Mouse (Mus musculus) thymus, adult 2 months (tissue): ENCODE data around the gene Gck. TPM values are rescaled to one million over a fixed set of nuclear protein-coding genes. Genes with fewer than 3 reads are reported as not detected.

Source experiments
- DNase-seq: peaks from one replicate; pipeline ENCODE4 v3.0.0; 2021
- H3K27ac ChIP-seq: fragments of 200-500 bp; 2 replicates; pipeline ENCODE4 v1.5.1; 2012; ENCODE audit warnings: low read length, control low read depth; ENCODE audit not compliant: control insufficient read depth, insufficient read depth
- H3K27me3 ChIP-seq: fragments of 200-500 bp; 2 replicates; pipeline ENCODE4 v1.6.1; 2012; ENCODE audit warnings: mild to moderate bottlenecking, low read length, moderate library complexity, mixed read lengths; ENCODE audit not compliant: control insufficient read depth, insufficient read depth
- H3K36me3 ChIP-seq: fragments of 200-500 bp; 2 replicates; pipeline ENCODE4 v1.6.1; 2012; ENCODE audit warnings: mild to moderate bottlenecking, low read length, moderate library complexity; ENCODE audit not compliant: control insufficient read depth, insufficient read depth
- H3K4me1 ChIP-seq: fragments of 200-500 bp; replicated peaks from 2 replicates; pipeline ENCODE4 v1.6.1; 2012; ENCODE audit warnings: low read length; ENCODE audit not compliant: control insufficient read depth, insufficient read depth
- H3K4me3 ChIP-seq: fragments of 200-500 bp; 2 replicates; pipeline ENCODE4 v1.5.1; 2012; ENCODE audit warnings: mild to moderate bottlenecking, low read length, control low read depth, moderate library complexity; ENCODE audit not compliant: control insufficient read depth, insufficient read depth
- CTCF ChIP-seq: fragments of 200-500 bp; IDR thresholded peaks from 2 replicates; pipeline ENCODE4 v1.5.1; 2012; ENCODE audit warnings: mild to moderate bottlenecking, control low read depth, low read length, moderate library complexity, borderline replicate concordance; ENCODE audit not compliant: control insufficient read depth, poor library complexity, insufficient read depth; ENCODE audit errors: extremely low read depth
- POLR2A ChIP-seq: fragments of 200-500 bp; IDR thresholded peaks from 2 replicates; pipeline ENCODE4 v1.6.1; 2012; ENCODE audit warnings: mild to moderate bottlenecking, low read length, control low read depth, moderate library complexity; ENCODE audit not compliant: control insufficient read depth, poor library complexity, insufficient read depth; ENCODE audit errors: extremely low read depth
- WGBS: fragments of 180-500 bp; shearing (Covaris S2); methylation state at CpG from one replicate; pipeline ENCODE4 v1.1.7; 2018; 5-methylcytosine and 5-hydroxymethylcytosine counted together
- polyA plus RNA-seq: library from polyadenylated mRNA; depleted of rRNA; stranded (reverse); fragments of >200 nt; gene quantifications from 2 replicates; pipeline ENCODE4 v1.2.3, GENCODE M21; 2012

Gck gene
- polyA plus RNA-seq, 1 experiment = 0.58 TPM

- WGBS = under 1% methylated on average over 52 of the region's 52 CpGs
- no peak within 1 kb of the TSS for H3K27ac ChIP-seq
- TF ChIP-seq POLR2A (peak; percentile 72), CTCF (0 out of 2 replicates have a peak, but pooled peaks have one; percentile 46)
- no peaks in the 10 kb centered on the region for H3K27me3 ChIP-seq
- peaks cover 4% of the 10 kb centered on the region; the same call in 1 of the 2 replicates for H3K36me3 ChIP-seq
- H3K4me1 ChIP-seq = peaks cover 10% of the 10 kb centered on the region
- peak; percentile 97 for DNase-seq
- peak within 1 kb of the TSS; percentile 66 for H3K4me3 ChIP-seq
Observed at GRCm38 (mm10) chr11:5877921-5878526, 71.9 kb downstream of the Gck start, which contains the start of gene Pold2. Pold2 (minus strand) TSS chr11:5878292.

- Histone ChIP-seq H3K36me3 (peaks cover 4% of the 10 kb centered on the region; the same call in 1 of the 2 replicates), H3K4me3 (no peak overlapping the region; the same call in 1 of the 2 replicates), H3K27me3 (no peaks in the 10 kb centered on the region), H3K27ac (no peak overlapping the region), H3K4me1 (peaks cover 10% of the 10 kb centered on the region)
- WGBS = under 1% methylated on average over 5 of the region's 5 CpGs
- TF ChIP-seq POLR2A (no peak), CTCF (no peak)
- no peak for DNase-seq
Observed at GRCm38 (mm10) chr11:5877421-5877820, 72.5 kb downstream of the Gck start.

- H3K36me3 ChIP-seq = peaks cover 8% of the 10 kb centered on the region; the same call in 1 of the 2 replicates
- no peaks in the 10 kb centered on the region for H3K27me3 ChIP-seq
- H3K4me1 ChIP-seq = peaks cover 8% of the 10 kb centered on the region
- no peak for DNase-seq
- H3K4me3 ChIP-seq = no peak overlapping the region
- no peak overlapping the region for H3K27ac ChIP-seq
- TF ChIP-seq POLR2A (no peak), CTCF (no peak)
- WGBS = 97% methylated on average over 9 of the region's 9 CpGs
Observed at GRCm38 (mm10) chr11:5873192-5873591, 76.7 kb downstream of the Gck start.

- H3K4me3 ChIP-seq = no peak overlapping the region
- TF ChIP-seq POLR2A = no peak
- TF ChIP-seq CTCF = no peak
- H3K4me1 ChIP-seq = peaks cover 8% of the 10 kb centered on the region
- H3K27me3 ChIP-seq = no peaks in the 10 kb centered on the region
- WGBS = 99% methylated on average over 11 of the region's 11 CpGs
- peaks cover 8% of the 10 kb centered on the region; the same call in 1 of the 2 replicates for H3K36me3 ChIP-seq
- no peak overlapping the region for H3K27ac ChIP-seq
- DNase-seq = no peak
Observed at GRCm38 (mm10) chr11:5872707-5873106, 77.2 kb downstream of the Gck start.

- WGBS = 97% methylated on average over 16 of the region's 16 CpGs
- Histone ChIP-seq H3K4me1 (no peaks in the 10 kb centered on the region), H3K27me3 (no peaks in the 10 kb centered on the region), H3K27ac (no peak overlapping the region), H3K4me3 (no peak overlapping the region), H3K36me3 (peaks cover 8% of the 10 kb centered on the region; the same call in 1 of the 2 replicates)
- TF ChIP-seq CTCF (no peak), POLR2A (no peak)
- no peak for DNase-seq
Observed at GRCm38 (mm10) chr11:5870069-5870468, 79.8 kb downstream of the Gck start.

GRCm38 (mm10) chr11:5869331-5869730 lies 80.5 kb downstream of the Gck start:
- 97% methylated on average over 16 of the region's 16 CpGs for WGBS
- no peaks in the 10 kb centered on the region for H3K27me3 ChIP-seq
- TF ChIP-seq POLR2A (no peak), CTCF (no peak)
- DNase-seq = no peak
- H3K4me3 ChIP-seq = no peak overlapping the region
- no peaks in the 10 kb centered on the region for H3K4me1 ChIP-seq
- H3K27ac ChIP-seq = no peak overlapping the region
- H3K36me3 ChIP-seq = peaks cover 8% of the 10 kb centered on the region; the same call in 1 of the 2 replicates
